Mouse (Mus musculus) hindbrain, embryonic 13.5 days (tissue): Measurements from ENCODE around the gene Nfs1. TPM values are rescaled to one million over a fixed set of nuclear protein-coding genes. Genes with fewer than 3 reads are reported as not detected.
A peak's percentile ranks its signal among the peaks of the same experiment; 100 is the strongest.

Experiments
- ATAC-seq: fragments of 200-750 bp; cut with Nextera tagmentation; 2 replicates; pipeline ENCODE4 v1.8.0; 2017; ENCODE audit warnings: moderate TSS enrichment; ENCODE audit not compliant: low FRiP score
- H3K27ac ChIP-seq: fragments of 300-500 bp; sonication (generic); 2 replicates; pipeline ENCODE4 v1.5.1; 2015; ENCODE audit warnings: inconsistent platforms, mild to moderate bottlenecking, moderate library complexity
- H3K27me3 ChIP-seq: fragments of 300-500 bp; sonication (generic); 2 replicates; pipeline ENCODE4 v1.6.1; 2015; ENCODE audit warnings: mild to moderate bottlenecking, inconsistent platforms
- H3K36me3 ChIP-seq: fragments of 300-500 bp; sonication (generic); 2 replicates; pipeline ENCODE4 v1.6.1; 2015; ENCODE audit warnings: mild to moderate bottlenecking, inconsistent platforms
- H3K4me1 ChIP-seq: fragments of 300-500 bp; sonication (generic); replicated peaks from 2 replicates; pipeline ENCODE4 v1.6.1; 2015; ENCODE audit warnings: inconsistent platforms
- H3K4me2 ChIP-seq: fragments of 300-500 bp; sonication (generic); 2 replicates; pipeline ENCODE4 v1.6.1; 2015; ENCODE audit warnings: inconsistent platforms, mild to moderate bottlenecking, moderate library complexity
- H3K4me3 ChIP-seq: fragments of 300-500 bp; sonication (generic); 2 replicates; pipeline ENCODE4 v1.5.1; 2015; ENCODE audit warnings: mild to moderate bottlenecking, inconsistent platforms
- H3K9ac ChIP-seq: fragments of 300-500 bp; sonication (generic); 2 replicates; pipeline ENCODE4 v1.6.1; 2015; ENCODE audit warnings: mild to moderate bottlenecking, inconsistent platforms
- H3K9me3 ChIP-seq: fragments of 300-500 bp; sonication (generic); 2 replicates; pipeline ENCODE4 v1.6.1; 2016; ENCODE audit warnings: inconsistent platforms
- WGBS: fragments of 180-500 bp; shearing (Covaris S2); methylation state at CpG from one replicate; pipeline ENCODE4 v1.1.7; 2015; 5-methylcytosine and 5-hydroxymethylcytosine counted together
- polyA plus RNA-seq: library from polyadenylated mRNA; unstranded; fragments of >200 nt; fragmentation: Nextera tagmentation; extraction: Ambion mirVana; gene quantifications from 2 replicates; pipeline ENCODE4 v1.2.1, GENCODE M21; 2015

The Nfs1 gene
- polyA plus RNA-seq, 1 experiment from 2014 or later = 35.7 TPM

DNA sequence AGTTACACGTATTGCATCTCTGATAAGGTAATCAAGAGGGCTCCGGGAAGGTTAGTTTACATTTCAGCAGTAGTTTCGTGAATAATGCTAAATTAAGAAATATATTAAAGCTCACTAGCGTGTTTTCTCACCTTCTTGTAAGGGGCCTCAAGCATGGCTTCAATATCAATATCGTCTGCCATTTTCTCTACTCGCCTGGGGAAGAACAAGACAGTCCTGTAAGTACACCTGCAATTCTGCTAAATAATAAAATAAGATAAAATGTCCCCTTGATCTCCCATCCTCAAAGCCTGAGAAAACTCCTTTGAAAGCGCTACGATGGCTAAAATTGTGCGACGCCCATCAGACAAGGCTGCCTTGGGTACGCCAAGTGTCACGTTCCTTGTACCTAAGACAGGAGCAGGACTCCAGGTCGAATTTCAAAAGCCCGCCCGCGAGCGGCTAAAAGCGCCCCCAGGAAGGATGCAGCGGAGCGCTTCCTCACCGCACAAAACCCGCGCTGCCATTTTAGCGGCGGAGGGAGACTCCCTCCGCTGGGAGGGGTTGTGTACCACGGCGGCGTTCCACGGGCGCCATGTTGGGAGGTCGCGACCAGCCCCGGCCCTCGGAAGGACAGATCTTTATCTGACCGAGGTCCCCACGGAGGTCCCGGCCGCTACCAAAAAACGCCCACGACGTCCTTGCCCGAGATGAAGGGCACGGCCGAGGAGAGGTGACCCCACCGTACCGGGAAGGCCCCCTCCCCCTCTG, 35.2 kb upstream of the Nfs1 start:
- ATAC-seq = peak; percentile 43
- WGBS = 1% methylated on average over 47 of the region's 47 CpGs
- Histone ChIP-seq H3K27ac (peak overlapping the region; percentile 99), H3K9ac (peak overlapping the region; percentile 100), H3K36me3 (peaks cover 18% of the 10 kb centered on the region), H3K9me3 (no peaks in the 10 kb centered on the region), H3K4me1 (peaks cover 32% of the 10 kb centered on the region), H3K4me3 (peak overlapping the region; percentile 96), H3K27me3 (no peaks in the 10 kb centered on the region), H3K4me2 (peak overlapping the region; percentile 77)

DNA sequence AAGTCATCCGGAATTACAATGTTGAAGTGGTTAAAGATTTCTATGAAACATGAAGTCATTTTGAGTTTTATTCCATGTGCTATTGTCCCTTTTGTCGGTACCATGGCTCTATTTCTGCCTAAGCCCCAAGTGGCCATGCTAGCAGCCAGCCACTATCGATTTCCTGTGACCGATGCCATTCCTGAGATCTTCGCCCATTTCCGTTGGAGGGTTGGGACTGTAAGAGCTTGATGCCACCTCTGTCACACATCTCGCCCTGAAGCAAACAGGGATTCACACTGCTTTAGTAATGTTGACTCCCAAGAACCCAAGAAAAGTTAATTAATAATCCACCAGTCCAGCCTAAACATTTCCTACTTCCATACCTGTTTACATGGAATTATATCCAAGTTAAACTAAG, 33.7 kb upstream of the Nfs1 start:
- whole genome bisulfite sequencing = 85% methylated on average over 7 of the region's 7 CpGs

DNA sequence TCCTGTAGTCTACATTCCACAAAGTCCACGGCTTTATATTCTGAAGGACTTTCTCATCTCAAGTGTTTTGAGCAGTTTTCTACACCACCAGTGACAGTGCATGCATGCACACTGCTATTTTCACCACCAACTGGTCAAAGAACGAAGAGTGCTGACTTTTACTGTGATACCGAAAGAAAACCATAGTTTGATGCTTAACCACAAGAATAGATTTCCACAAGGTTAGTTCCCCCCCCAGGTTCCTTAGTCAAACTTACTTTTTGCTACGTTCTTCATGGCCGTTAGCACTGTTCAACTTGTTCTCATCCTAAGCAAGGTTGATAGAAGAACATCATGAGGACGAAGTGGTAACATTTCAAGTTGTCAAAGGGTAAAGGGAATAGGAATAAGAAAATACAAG, 33.1 kb upstream of the Nfs1 start:
- ATAC-seq = no peak
- H3K4me2 ChIP-seq = 0 out of 2 replicates have a peak overlapping the region, but pooled peaks have one; percentile 23
- H3K9me3 ChIP-seq = no peaks in the 10 kb centered on the region
- H3K4me3 ChIP-seq = no peak overlapping the region; the same call in 1 of the 2 replicates
- peaks cover 33% of the 10 kb centered on the region for H3K36me3 ChIP-seq
- no peak overlapping the region for H3K9ac ChIP-seq
- H3K27ac ChIP-seq = no peak overlapping the region
- no peaks in the 10 kb centered on the region for H3K27me3 ChIP-seq
- WGBS = 93% methylated on average over 6 of the region's 6 CpGs
- H3K4me1 ChIP-seq = peaks cover 32% of the 10 kb centered on the region

More for the DNA sequence above, 33.7 kb upstream of the Nfs1 start:
- Histone ChIP-seq H3K4me2 (peak overlapping the region; percentile 77), H3K27me3 (no peaks in the 10 kb centered on the region), H3K27ac (no peak overlapping the region), H3K9me3 (no peaks in the 10 kb centered on the region), H3K4me1 (peaks cover 32% of the 10 kb centered on the region), H3K9ac (peak overlapping the region; percentile 60; the same call in 1 of the 2 replicates), H3K36me3 (peaks cover 27% of the 10 kb centered on the region), H3K4me3 (peak overlapping the region; percentile 25)
- no peak for ATAC-seq

DNA sequence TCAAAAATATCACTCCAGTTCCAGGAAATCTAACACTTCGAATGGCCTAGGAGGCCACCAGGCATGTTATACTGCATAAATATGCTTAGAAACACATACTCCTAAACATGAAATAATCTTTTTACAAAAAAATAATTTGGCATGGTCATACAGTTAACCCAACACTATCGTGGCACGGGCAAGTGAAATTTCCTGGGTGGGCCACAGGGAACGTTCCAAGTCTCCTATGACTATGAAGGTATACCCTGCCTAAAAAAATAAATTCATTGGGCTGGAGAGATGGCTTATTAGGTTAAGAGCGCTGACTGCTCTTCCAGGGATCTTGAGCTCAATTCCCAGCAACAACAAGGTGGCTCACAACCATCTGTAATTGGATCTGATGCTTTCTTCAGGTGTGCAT, 22.6 kb upstream of the Nfs1 start:
- no peaks in the 10 kb centered on the region for H3K4me1 ChIP-seq
- H3K4me2 ChIP-seq = no peak overlapping the region
- WGBS = 96% methylated on average over 5 of the region's 5 CpGs
- ATAC-seq = no peak
- H3K36me3 ChIP-seq = peaks cover 81% of the 10 kb centered on the region
- H3K9me3 ChIP-seq = no peaks in the 10 kb centered on the region
- no peaks in the 10 kb centered on the region for H3K27me3 ChIP-seq
- no peak overlapping the region for H3K4me3 ChIP-seq
- no peak overlapping the region for H3K9ac ChIP-seq
- no peak overlapping the region for H3K27ac ChIP-seq

DNA sequence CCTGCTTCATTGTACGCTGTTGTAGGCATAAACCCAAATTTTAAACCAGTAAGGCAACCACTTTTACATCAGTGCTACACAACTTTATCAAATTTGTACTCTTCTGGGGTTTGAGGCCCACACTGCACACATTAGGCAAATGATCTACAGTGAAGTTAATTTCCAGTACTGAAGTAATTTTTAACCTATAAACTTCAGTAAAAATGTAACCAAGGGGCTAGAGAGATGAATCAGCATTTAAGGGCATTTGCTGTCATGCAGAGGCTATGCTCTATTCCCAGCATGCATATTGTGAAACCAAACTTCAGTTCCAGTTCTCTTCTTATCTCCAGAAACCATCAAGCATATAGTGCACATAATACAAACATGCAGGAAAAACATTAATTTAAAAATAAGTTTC, 21.5 kb upstream of the Nfs1 start:
- no peak overlapping the region for H3K9ac ChIP-seq
- no peak overlapping the region for H3K4me2 ChIP-seq
- no peaks in the 10 kb centered on the region for H3K27me3 ChIP-seq
- H3K4me3 ChIP-seq = no peak overlapping the region
- 98% methylated on average over 1 of the region's 1 CpGs for WGBS
- ATAC-seq = no peak
- no peak overlapping the region for H3K27ac ChIP-seq
- peaks cover 78% of the 10 kb centered on the region for H3K36me3 ChIP-seq
- no peaks in the 10 kb centered on the region for H3K4me1 ChIP-seq
- no peaks in the 10 kb centered on the region for H3K9me3 ChIP-seq

DNA sequence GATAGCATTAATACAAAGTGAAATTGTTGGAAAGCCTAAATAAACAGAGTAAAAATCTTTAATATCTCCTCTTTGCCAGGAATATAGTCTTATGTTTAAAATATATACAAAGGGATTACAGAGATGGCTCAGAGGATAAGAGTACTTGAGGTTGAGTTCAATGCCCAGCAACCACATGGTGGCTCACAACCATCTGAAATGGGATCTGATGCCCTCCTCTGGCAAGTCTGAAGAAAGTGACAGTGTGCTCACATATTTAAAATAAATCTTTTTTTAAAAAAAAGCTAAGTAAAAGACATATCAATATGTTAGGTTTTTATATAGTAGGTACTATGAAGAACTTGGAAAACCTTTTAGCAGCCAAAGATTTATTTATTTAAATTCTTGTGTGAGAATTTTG, 7.6 kb upstream of the Nfs1 start:
- Histone ChIP-seq H3K27me3 (no peaks in the 10 kb centered on the region), H3K4me1 (no peaks in the 10 kb centered on the region), H3K9me3 (no peaks in the 10 kb centered on the region), H3K36me3 (peaks cover 57% of the 10 kb centered on the region), H3K27ac (no peak overlapping the region), H3K4me3 (no peak overlapping the region), H3K4me2 (no peak overlapping the region), H3K9ac (no peak overlapping the region)
- ATAC-seq = no peak

DNA sequence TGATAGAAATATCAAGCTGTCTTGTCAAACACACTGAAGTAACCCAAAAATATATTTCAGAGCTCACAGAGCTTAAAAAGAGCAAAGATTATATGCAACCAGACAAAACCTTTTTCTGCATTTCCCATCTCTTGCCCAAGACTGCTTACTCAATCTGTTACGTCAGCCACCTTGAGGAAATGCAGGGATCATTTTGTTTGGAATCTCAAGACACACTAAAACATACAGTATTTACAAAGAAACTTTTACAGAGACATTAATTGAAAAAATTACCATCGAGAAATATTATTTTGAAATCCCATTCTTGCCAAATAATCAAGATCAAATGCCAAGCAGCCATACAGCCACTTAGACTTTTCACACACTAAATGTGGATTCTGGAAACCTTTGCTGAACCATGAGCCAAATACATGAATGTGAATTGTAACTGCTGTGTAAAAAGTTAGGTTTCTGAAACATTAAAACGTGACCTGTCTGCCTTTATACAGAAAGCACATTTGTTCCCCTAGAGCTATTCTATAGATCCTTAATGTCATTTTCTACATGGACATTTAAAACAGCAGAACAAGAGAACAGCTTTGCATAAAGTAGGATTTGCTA, 3.4 kb upstream of the Nfs1 start:
- no peaks in the 10 kb centered on the region for H3K27me3 ChIP-seq
- ATAC-seq = no peak
- H3K27ac ChIP-seq = no peak overlapping the region
- H3K9me3 ChIP-seq = no peaks in the 10 kb centered on the region
- H3K4me2 ChIP-seq = no peak overlapping the region
- WGBS = 93% methylated on average over 3 of the region's 3 CpGs
- H3K4me1 ChIP-seq = peaks cover 23% of the 10 kb centered on the region
- H3K36me3 ChIP-seq = peaks cover 35% of the 10 kb centered on the region
- H3K4me3 ChIP-seq = no peak overlapping the region
- H3K9ac ChIP-seq = no peak overlapping the region

DNA sequence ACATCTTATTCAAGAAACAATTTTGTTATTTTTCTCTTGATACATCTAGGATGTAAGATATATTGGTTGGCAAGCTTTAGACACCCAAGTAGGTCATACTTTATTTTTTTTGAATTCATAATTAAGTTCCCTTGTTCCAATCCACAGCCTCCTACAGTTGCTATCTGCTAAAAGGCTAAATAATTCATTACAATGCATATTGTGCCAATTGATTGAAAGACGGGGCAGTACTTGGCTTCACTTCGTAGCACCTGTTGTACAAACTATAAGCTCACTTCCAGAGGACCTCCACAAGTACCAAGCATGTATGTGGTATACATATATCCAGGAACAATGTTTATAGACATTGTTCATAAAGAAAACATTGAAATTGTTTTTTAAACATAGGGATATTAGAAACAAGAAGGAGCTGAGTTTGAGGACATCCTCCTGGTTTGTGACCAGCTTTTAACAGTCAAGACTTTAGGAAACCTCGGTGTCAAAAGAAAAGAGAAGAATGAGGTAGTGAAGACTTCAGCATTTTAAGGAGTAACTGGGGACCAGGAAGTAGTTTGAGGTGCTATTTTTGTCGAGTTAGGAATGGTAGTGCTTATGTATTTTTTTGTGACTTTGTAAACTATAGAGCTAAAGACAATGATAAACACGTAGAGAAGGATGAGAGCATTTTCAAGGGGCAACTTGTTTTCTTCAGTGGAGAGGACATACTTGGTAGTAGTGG, 2.4 kb upstream of the Nfs1 start:
- H3K36me3 ChIP-seq = peaks cover 35% of the 10 kb centered on the region
- H3K9me3 ChIP-seq = no peaks in the 10 kb centered on the region
- peaks cover 23% of the 10 kb centered on the region for H3K4me1 ChIP-seq
- no peak overlapping the region for H3K9ac ChIP-seq
- no peak for ATAC-seq
- H3K4me3 ChIP-seq = no peak overlapping the region
- H3K27ac ChIP-seq = no peak overlapping the region
- 71% methylated on average over 5 of the region's 5 CpGs for WGBS
- H3K4me2 ChIP-seq = no peak overlapping the region
- H3K27me3 ChIP-seq = no peaks in the 10 kb centered on the region

DNA sequence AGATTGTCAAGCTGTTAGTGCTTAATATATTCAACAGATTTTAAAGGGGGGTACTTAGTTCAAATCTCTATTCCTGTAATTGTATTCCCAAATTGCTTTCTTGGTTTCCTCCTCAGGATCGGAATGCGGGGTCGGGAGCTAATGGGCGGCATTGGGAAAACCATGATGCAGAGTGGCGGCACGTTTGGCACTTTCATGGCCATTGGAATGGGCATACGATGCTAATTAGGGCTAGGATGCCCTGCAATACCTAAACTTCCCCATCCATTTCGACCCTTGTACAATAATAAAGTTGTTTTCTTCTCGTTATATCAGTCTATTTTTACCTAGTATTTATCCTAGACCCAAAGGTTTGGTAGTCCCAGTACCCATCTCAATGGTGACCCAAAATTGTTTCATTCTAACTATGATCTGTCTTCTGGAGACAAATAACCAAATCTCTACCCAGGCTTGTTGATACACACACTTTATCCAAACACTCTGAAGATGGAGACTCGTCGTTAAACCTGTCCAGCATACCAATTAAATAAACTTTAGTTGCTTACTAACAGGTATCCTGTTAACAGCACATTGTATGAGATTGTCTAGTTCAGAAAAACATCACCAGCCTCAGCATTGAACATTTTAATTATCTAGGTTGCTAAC, 1.6 kb upstream of the Nfs1 start:
- Histone ChIP-seq H3K36me3 (peaks cover 35% of the 10 kb centered on the region), H3K9ac (no peak overlapping the region), H3K4me1 (peaks cover 23% of the 10 kb centered on the region), H3K4me2 (peak overlapping the region; percentile 74), H3K27me3 (no peaks in the 10 kb centered on the region), H3K27ac (no peak overlapping the region), H3K9me3 (no peaks in the 10 kb centered on the region), H3K4me3 (peak overlapping the region; percentile 74; the same call in 1 of the 2 replicates)
- ATAC-seq = no peak
- WGBS = 65% methylated on average over 11 of the region's 11 CpGs

DNA sequence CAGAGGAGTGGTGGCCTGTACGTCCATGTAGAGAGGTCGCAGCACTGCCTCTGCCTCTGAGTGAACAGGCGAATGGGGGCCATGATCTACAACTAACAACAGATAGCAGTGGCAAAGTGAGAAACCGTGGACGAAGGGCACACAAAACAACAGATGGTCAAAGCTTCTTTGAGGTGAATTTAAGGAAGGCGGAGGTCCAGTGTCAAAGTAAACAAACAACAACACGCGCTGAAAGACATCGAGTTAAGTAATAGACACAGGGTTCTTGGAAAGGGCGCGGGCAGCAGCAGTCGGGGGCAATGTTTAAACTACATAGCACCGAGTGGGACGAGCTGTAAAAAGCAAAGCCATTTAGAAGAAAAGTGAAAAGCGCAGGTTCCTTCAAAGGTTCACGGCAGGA, 619 bp downstream of the Nfs1 start:
- Histone ChIP-seq H3K4me1 (peaks cover 23% of the 10 kb centered on the region), H3K9me3 (no peaks in the 10 kb centered on the region), H3K27ac (peak overlapping the region; percentile 96), H3K36me3 (peaks cover 31% of the 10 kb centered on the region), H3K4me2 (peak overlapping the region; percentile 74), H3K4me3 (peak overlapping the region; percentile 74), H3K9ac (peak overlapping the region; percentile 83), H3K27me3 (no peaks in the 10 kb centered on the region)
- WGBS = 2% methylated on average over 16 of the region's 16 CpGs
- 0 out of 2 replicates have a peak, but pooled peaks have one; percentile 2 for ATAC-seq

DNA sequence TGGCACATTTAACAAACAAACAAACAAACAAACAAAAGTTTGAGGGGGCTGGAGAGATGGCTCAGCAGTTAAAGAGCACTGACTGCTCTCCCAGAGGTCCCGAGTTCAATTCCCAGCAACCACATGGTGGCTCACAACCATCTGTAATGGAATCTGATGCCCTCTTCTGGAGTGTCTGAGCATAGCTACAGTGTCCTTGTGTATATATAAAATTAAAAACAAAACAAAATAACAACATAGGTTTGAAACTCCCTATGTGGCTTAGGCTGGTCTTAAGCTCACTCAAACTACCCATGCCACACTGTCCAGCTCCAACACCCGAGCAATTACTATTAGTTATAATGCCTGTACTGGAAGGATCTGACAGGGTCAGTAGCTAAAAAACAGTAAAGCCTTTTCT, 1.2 kb downstream of the Nfs1 start:
- WGBS = 90% methylated on average over 2 of the region's 2 CpGs
- peak overlapping the region; percentile 74 for H3K4me3 ChIP-seq

DNA sequence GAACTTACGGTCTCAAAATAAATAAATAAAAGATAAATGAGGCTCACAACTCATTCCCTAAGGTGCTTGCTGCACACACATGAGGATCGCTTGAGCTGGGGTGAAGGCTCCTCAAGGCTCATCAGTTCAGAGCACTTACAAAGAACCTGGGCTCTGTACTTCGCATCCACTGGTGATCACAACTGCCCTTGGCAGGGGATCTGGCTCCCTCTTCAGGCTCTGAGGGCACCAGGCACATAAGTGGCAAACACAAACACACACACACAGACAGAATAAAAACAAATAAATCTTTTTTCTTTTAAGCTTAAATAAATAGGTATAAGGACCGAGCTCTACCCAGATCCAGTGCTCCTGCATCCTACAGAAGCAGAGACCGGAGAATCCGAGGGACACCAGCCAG, 8.3 kb downstream of the Nfs1 start:
- Histone ChIP-seq H3K27me3 (no peaks in the 10 kb centered on the region), H3K36me3 (peaks cover 30% of the 10 kb centered on the region), H3K4me3 (no peak overlapping the region), H3K9ac (no peak overlapping the region), H3K9me3 (no peaks in the 10 kb centered on the region), H3K27ac (no peak overlapping the region), H3K4me2 (no peak overlapping the region), H3K4me1 (no peaks in the 10 kb centered on the region)
- no peak for ATAC-seq
- 91% methylated on average over 6 of the region's 6 CpGs for WGBS

More for the DNA sequence above, 1.2 kb downstream of the Nfs1 start:
- Histone ChIP-seq H3K27ac (no peak overlapping the region), H3K4me2 (peak overlapping the region; percentile 74), H3K4me1 (peaks cover 23% of the 10 kb centered on the region), H3K9me3 (no peaks in the 10 kb centered on the region), H3K9ac (peak overlapping the region; percentile 83), H3K27me3 (no peaks in the 10 kb centered on the region), H3K36me3 (peaks cover 27% of the 10 kb centered on the region)
- no peak for ATAC-seq
